Mouse (Mus musculus) thymus, adult 2 months (tissue): ENCODE measurements at regions not wholly inside any gene's neighbourhood (a gene's known extent, or its start where the extent isn't known, plus 50 kb on each side); places are given as distances from the start of the nearest gene placed in this dataset.

Experiments used
- CTCF ChIP-seq: fragments of 200-500 bp; IDR thresholded peaks from 2 replicates; pipeline ENCODE4 v1.5.1; 2012; ENCODE audit warnings: mild to moderate bottlenecking, control low read depth, low read length, moderate library complexity, borderline replicate concordance; ENCODE audit not compliant: control insufficient read depth, poor library complexity, insufficient read depth; ENCODE audit errors: extremely low read depth
- POLR2A ChIP-seq: fragments of 200-500 bp; IDR thresholded peaks from 2 replicates; pipeline ENCODE4 v1.6.1; 2012; ENCODE audit warnings: mild to moderate bottlenecking, low read length, control low read depth, moderate library complexity; ENCODE audit not compliant: control insufficient read depth, poor library complexity, insufficient read depth; ENCODE audit errors: extremely low read depth

DNA sequence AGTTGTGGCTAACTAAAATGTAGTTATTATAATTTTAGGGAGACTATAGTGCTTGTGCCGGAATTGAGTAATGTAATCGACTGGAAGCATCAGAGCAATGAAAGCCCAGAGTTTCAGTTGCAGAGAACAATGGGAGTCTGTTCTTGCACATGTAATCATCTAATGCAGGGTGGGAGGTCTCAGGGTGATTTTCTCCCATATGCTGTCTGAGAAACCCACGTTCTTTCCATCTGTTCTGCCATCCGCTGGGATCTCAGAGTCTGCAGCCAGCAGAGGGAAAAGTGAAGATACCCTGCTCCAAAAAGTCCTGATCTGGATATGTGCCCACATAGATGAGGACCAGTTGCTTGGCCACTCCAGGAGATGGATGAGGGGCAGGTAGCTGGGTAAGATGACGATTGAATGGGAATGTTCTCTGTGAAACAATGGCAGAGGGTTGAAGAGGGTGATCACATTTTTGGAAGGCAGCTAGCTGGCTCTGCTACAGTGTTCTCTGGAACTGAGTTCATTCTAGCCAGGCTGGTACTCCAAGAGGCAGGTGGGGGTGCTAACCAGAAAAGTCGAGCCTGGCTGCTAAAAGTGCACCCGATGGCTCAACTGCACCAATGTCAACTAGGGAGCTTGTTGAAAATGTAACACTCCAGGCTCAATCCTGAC lies 180.3 kb upstream of the Ghitm start:
- TF ChIP-seq POLR2A (no peak), CTCF (no peak)
